Mouse (Mus musculus): ENCODE measurements around the gene Tnni2. TPM values are rescaled to one million over a fixed set of nuclear protein-coding genes. Genes with fewer than 3 reads are reported as not detected.
A peak's percentile ranks its signal among the peaks of the same experiment; 100 is the strongest.

The Tnni2 gene
- total RNA-seq (2014; rRNA removed; ENCODE audit: low replicate concordance) (not detected in 2 replicates), polyA plus RNA-seq (2015; fragmentation: Nextera tagmentation; extraction: Ambion mirVana) (8.9 and 9.9 TPM in 2 replicates)

DNA sequence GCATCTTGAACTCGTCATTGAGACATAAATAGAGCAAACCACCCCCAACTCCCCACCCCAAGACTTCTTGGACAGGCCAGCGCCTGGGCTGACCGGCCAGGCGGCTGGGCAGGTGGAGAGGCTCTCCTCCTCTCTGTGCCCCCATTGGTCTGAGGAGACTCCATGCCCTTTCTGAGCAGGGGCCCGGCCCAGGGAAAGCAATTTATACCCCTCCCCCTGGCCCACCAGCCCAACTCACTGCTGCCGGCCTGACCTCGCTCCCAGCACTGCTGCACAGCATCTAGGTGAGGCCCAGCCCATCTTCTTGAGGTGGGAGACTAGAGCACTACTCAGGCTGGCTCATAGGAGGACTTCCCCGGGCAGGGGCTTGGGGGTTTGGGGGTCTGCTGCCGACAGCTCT lies at the start of gene Tnni2:
TSS of gene Tnni2 (plus strand) at position 224 of the 400 bp plus-strand sequence.
- WGBS = 74% methylated on average over 9 of the region's 9 CpGs
- peak within 1 kb of the TSS; percentile 7; the same call in 1 of the 2 replicates for H3K4me2 ChIP-seq (ENCODE audit: low read depth, low read length)
- DNase-seq (ENCODE audit: low spot score) (no peak), ATAC-seq (ENCODE audit: insufficient read depth, low read depth) (no peak)
- peak within 1 kb of the TSS; percentile 17; the same call in 1 of the 2 replicates for H3K9ac ChIP-seq (replicated peaks; ENCODE audit: low read depth, low read length)
- peak within 1 kb of the TSS; percentile 16; the same call in 1 of the 2 replicates for H3K27ac ChIP-seq (ENCODE audit: low read depth)
- no peak within 1 kb of the TSS for H3K4me3 ChIP-seq (ENCODE audit: low read depth, low read length)
- H3K27me3 ChIP-seq (ENCODE audit: control insufficient read depth, insufficient read depth, low read length) = no peaks in the 10 kb centered on the region
- no peak for TF ChIP-seq EP300 (IDR thresholded peaks at IDR 0.05; ENCODE audit: low read depth)
- TF ChIP-seq CTCF (IDR thresholded peaks at IDR 0.05; ENCODE audit: low read depth) = no peak
- peaks cover 12% of the 10 kb centered on the region for H3K4me1 ChIP-seq (ENCODE audit: control insufficient read depth, insufficient read depth)
- H3K9me3 ChIP-seq (replicated peaks; ENCODE audit: control insufficient read depth, low read length) = no peaks in the 10 kb centered on the region
- H3K36me3 ChIP-seq (replicated peaks; ENCODE audit: control insufficient read depth, insufficient read depth, low read length) = no peaks in the 10 kb centered on the region

DNA sequence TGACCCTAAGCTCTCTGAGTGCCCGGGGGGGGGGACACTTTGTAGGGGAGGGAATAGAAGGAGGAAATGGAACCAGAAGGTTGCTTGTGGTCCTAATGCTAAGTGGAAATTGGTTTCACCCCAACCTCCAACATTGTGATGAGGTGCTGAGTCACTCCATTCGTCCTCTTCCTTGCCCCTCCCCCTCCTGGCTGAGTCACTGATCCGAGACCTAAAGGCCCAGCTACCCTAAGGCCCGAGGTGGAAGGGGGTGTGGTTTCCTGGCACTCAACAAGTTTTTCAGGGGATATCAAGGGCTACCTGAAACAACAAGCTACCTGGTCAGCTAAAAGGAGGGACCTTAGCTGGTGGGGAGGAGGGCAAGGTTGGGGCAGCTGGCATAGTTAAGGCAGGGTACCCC lies 48.4 kb upstream of the Tnni2 start:
- TF ChIP-seq CTCF (IDR thresholded peaks at IDR 0.05; ENCODE audit: low read depth) (no peak), EP300 (IDR thresholded peaks at IDR 0.05; ENCODE audit: low read depth) (no peak)
- DNase-seq (ENCODE audit: low spot score) (no peak), ATAC-seq (ENCODE audit: insufficient read depth, low read depth) (no peak)
- Histone ChIP-seq H3K27ac (ENCODE audit: low read depth) (no peak overlapping the region), H3K27me3 (ENCODE audit: control insufficient read depth, insufficient read depth, low read length) (no peaks in the 10 kb centered on the region), H3K4me2 (ENCODE audit: low read depth, low read length) (no peak overlapping the region), H3K9ac (replicated peaks; ENCODE audit: low read depth, low read length) (no peak overlapping the region), H3K4me1 (ENCODE audit: control insufficient read depth, insufficient read depth) (no peaks in the 10 kb centered on the region), H3K4me3 (ENCODE audit: low read depth, low read length) (no peak overlapping the region), H3K9me3 (replicated peaks; ENCODE audit: control insufficient read depth, low read length) (no peaks in the 10 kb centered on the region), H3K36me3 (replicated peaks; ENCODE audit: control insufficient read depth, insufficient read depth, low read length) (no peaks in the 10 kb centered on the region)
- WGBS = 22% methylated on average over 4 of the region's 4 CpGs

DNA sequence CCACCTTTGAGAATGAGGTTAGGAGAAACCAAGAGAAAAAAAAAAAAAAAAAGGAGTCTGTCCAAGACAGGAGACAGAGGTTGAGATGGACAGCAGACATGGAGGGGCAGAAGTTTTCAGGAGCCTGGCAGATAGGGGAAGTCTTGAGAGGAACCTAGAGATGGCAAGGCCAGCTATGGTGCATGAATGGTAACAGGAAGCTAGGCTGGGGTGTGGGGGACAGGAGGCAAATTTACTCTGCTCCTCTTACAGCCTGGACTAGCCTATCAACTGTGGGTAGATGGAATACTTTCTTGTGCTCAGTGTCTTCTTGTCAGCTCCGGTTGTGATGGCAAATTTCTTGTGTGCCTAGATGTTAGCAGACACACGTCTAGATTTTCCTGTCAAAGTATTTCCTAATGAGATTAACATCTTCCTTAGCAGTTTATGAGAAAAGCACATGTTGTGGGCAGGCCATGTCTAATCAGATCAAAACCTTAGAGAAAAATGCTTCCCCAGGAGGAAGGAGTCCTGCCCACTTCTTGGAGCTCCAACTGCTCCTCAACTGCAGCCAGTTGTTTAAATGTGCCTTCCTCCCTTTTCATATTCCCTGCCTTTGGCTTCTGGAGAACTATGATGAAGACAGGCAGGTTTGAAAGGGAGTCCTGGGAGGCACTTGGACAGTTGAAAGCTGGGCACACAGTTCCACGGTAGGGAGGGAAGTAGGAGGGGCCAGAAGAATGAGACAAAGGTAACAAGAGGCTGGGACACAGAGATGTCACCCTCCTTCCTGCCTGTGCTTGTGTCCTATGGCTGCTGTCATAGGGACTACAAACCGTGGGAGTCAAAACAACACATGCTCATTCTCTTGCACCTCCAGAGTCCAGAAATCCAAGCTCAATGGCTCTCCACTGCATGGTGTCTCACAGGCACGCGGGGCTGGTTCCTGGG lies 47.1 kb upstream of the Tnni2 start:
- 56% methylated on average over 6 of the region's 6 CpGs for WGBS
- Histone ChIP-seq H3K9ac (replicated peaks; ENCODE audit: low read depth, low read length) (no peak overlapping the region), H3K27ac (ENCODE audit: low read depth) (peak overlapping the region; percentile 23), H3K27me3 (ENCODE audit: control insufficient read depth, insufficient read depth, low read length) (no peaks in the 10 kb centered on the region), H3K4me1 (ENCODE audit: control insufficient read depth, insufficient read depth) (no peaks in the 10 kb centered on the region), H3K4me3 (ENCODE audit: low read depth, low read length) (no peak overlapping the region), H3K9me3 (replicated peaks; ENCODE audit: control insufficient read depth, low read length) (no peaks in the 10 kb centered on the region), H3K36me3 (replicated peaks; ENCODE audit: control insufficient read depth, insufficient read depth, low read length) (no peaks in the 10 kb centered on the region), H3K4me2 (ENCODE audit: low read depth, low read length) (no peak overlapping the region)
- no peak for DNase-seq (ENCODE audit: low spot score)
- TF ChIP-seq EP300 (IDR thresholded peaks at IDR 0.05; ENCODE audit: low read depth) = 0 out of 2 replicates have a peak, but pooled peaks have one; percentile 10
- no peak for TF ChIP-seq CTCF (IDR thresholded peaks at IDR 0.05; ENCODE audit: low read depth)
- ATAC-seq (ENCODE audit: insufficient read depth, low read depth) = no peak

DNA sequence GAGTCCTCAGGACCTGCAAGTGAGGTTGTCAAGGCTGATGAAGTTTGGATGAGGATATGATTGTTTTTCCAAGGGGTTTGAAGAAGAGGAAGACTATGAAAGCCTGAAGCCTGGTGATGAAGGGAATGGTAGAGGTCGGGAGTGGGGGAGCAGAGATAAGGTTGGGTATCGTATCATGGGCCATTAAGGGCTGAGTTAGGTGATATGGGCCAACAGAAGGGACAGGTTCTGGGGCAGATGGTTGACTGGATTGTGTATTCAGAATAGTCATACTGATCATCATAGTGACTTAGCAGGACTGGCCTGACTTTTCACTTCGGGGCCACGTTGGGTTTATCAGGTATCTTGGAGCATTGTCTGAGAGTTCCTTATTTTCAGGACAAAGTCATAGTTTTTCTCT lies 46.1 kb upstream of the Tnni2 start:
- no peak for ATAC-seq (ENCODE audit: insufficient read depth, low read depth)
- Histone ChIP-seq H3K27ac (ENCODE audit: low read depth) (no peak overlapping the region), H3K9ac (replicated peaks; ENCODE audit: low read depth, low read length) (no peak overlapping the region), H3K36me3 (replicated peaks; ENCODE audit: control insufficient read depth, insufficient read depth, low read length) (no peaks in the 10 kb centered on the region), H3K4me3 (ENCODE audit: low read depth, low read length) (no peak overlapping the region), H3K9me3 (replicated peaks; ENCODE audit: control insufficient read depth, low read length) (no peaks in the 10 kb centered on the region), H3K4me1 (ENCODE audit: control insufficient read depth, insufficient read depth) (no peaks in the 10 kb centered on the region), H3K27me3 (ENCODE audit: control insufficient read depth, insufficient read depth, low read length) (no peaks in the 10 kb centered on the region), H3K4me2 (ENCODE audit: low read depth, low read length) (no peak overlapping the region)
- 79% methylated on average over 4 of the region's 4 CpGs for WGBS
- DNase-seq (ENCODE audit: low spot score) = no peak
- TF ChIP-seq EP300 (IDR thresholded peaks at IDR 0.05; ENCODE audit: low read depth) (no peak), CTCF (IDR thresholded peaks at IDR 0.05; ENCODE audit: low read depth) (no peak)

DNA sequence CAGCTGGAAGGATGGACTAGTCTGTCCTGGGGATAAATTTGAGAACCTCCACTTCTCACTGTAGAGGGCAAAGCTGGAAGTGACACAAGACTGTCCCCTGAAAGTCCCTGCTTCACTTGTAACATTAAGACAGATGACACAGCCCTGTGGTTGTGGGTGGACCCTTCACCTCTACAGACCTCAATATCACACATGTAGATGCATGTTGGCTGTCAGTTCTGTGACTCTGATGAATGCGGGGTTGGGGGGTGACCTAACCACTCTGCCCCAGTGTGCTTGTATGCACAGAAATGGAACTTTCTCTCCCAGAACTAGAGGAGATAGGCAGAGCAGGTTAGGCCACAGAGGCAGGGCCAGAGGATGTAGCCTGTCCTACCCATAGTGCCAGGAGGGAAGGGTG lies 45.0 kb upstream of the Tnni2 start:
- Histone ChIP-seq H3K9ac (replicated peaks; ENCODE audit: low read depth, low read length) (no peak overlapping the region), H3K4me2 (ENCODE audit: low read depth, low read length) (no peak overlapping the region), H3K4me1 (ENCODE audit: control insufficient read depth, insufficient read depth) (no peaks in the 10 kb centered on the region), H3K4me3 (ENCODE audit: low read depth, low read length) (no peak overlapping the region), H3K9me3 (replicated peaks; ENCODE audit: control insufficient read depth, low read length) (no peaks in the 10 kb centered on the region), H3K27ac (ENCODE audit: low read depth) (no peak overlapping the region), H3K36me3 (replicated peaks; ENCODE audit: control insufficient read depth, insufficient read depth, low read length) (no peaks in the 10 kb centered on the region), H3K27me3 (ENCODE audit: control insufficient read depth, insufficient read depth, low read length) (no peaks in the 10 kb centered on the region)
- ATAC-seq (ENCODE audit: insufficient read depth, low read depth) = no peak
- TF ChIP-seq CTCF (IDR thresholded peaks at IDR 0.05; ENCODE audit: low read depth) (no peak), EP300 (IDR thresholded peaks at IDR 0.05; ENCODE audit: low read depth) (no peak)
- WGBS = 63% methylated on average over 1 of the region's 1 CpGs
- DNase-seq (ENCODE audit: low spot score) = no peak

All from heart, postnatal 0 days (tissue).